Mouse (Mus musculus) cerebellum, postnatal 36 days (tissue): ENCODE results near the gene Ahcyl2.
"Not testable (repeated sequence)": the region's sequence is repeated elsewhere in the genome, so short reads cannot be mapped to it uniquely, and the experiment has no call there.

Experiments used
- DNase-seq, 2 experiments: peaks; one replicate each; pipeline ENCODE4 v3.0.0; 2021 to 2022; ENCODE audit warnings: mixed read lengths in 2 of 2

Ahcyl2 gene

GRCm38 (mm10) chr6:29767813-29768660, at the start of gene Ahcyl2:
Gene Ahcyl2 (plus strand): TSS chr6:29768011.
- DNase-seq = peak; percentile 91 to 96

- peak; percentile 71 to 80 for DNase-seq
Measured at GRCm38 (mm10) chr6:29718894-29719329, 48.9 kb upstream of the Ahcyl2 start.

- DNase-seq = no peak
Measured at GRCm38 (mm10) chr6:29721890-29722289, 45.9 kb upstream of the Ahcyl2 start.

- no peak for DNase-seq
Measured at GRCm38 (mm10) chr6:29726576-29727200, 41.1 kb upstream of the Ahcyl2 start.

GRCm38 (mm10) chr6:29728035-29728434, 39.8 kb upstream of the Ahcyl2 start:
- no peak for DNase-seq

- DNase-seq = no peak
Measured at GRCm38 (mm10) chr6:29729491-29729890, 38.3 kb upstream of the Ahcyl2 start.

- peak in 1 of 2 experiments; percentile 25 for DNase-seq
Measured at GRCm38 (mm10) chr6:29735336-29735688, 32.5 kb upstream of the Ahcyl2 start, which contains the start of gene Smo. Gene Smo (plus strand): TSS chr6:29735503.

GRCm38 (mm10) chr6:29735689-29736451, 31.9 kb upstream of the Ahcyl2 start:
- peak; percentile 31 to 38 for DNase-seq

- no peak for DNase-seq
Measured at GRCm38 (mm10) chr6:29736610-29737458, 31.0 kb upstream of the Ahcyl2 start.

- no peak for DNase-seq
Measured at GRCm38 (mm10) chr6:29751466-29752152, 16.2 kb upstream of the Ahcyl2 start.

GRCm38 (mm10) chr6:29753336-29753735, 14.5 kb upstream of the Ahcyl2 start:
- DNase-seq = no peak

GRCm38 (mm10) chr6:29756001-29756400, 11.8 kb upstream of the Ahcyl2 start:
- DNase-seq = no peak

- DNase-seq = no peak
Measured at GRCm38 (mm10) chr6:29756476-29756875, 11.3 kb upstream of the Ahcyl2 start.

GRCm38 (mm10) chr6:29758417-29758816, 9.4 kb upstream of the Ahcyl2 start:
- peak; percentile 79 to 87 for DNase-seq

- no peak for DNase-seq
Measured at GRCm38 (mm10) chr6:29759012-29759679, 8.7 kb upstream of the Ahcyl2 start.

GRCm38 (mm10) chr6:29760397-29760796, 7.4 kb upstream of the Ahcyl2 start:
- DNase-seq = not testable (repeated sequence)

- DNase-seq = no peak
Measured at GRCm38 (mm10) chr6:29761282-29761681, 6.5 kb upstream of the Ahcyl2 start.

GRCm38 (mm10) chr6:29762524-29762923, 5.3 kb upstream of the Ahcyl2 start:
- no peak for DNase-seq

GRCm38 (mm10) chr6:29766874-29767273, 937 bp upstream of the Ahcyl2 start:
- DNase-seq = no peak

GRCm38 (mm10) chr6:29768791-29769441, 1.1 kb downstream of the Ahcyl2 start:
- peak in 1 of 2 experiments; percentile 50 for DNase-seq
